Mouse (Mus musculus): ENCODE data around the gene Gm37240. TPM values are rescaled to one million over a fixed set of nuclear protein-coding genes. Genes with fewer than 3 reads are reported as not detected.

Gene Gm37240
- polyA plus RNA-seq, 1 experiment: not detected

- Histone ChIP-seq H3K4me3 (ENCODE audit: insufficient read depth, low read depth, low read length) (no peak overlapping the region), H3K27ac (replicated peaks; ENCODE audit: low read depth, low read length) (no peak overlapping the region), H3K4me1 (ENCODE audit: control insufficient read depth, insufficient read depth, insufficient read length, low read length) (no peaks in the 10 kb centered on the region)
Observed at GRCm38 (mm10) chr3:85442261-85442660, 445.1 kb downstream of the Gm37240 start.

- Histone ChIP-seq H3K4me1 (ENCODE audit: control insufficient read depth, insufficient read depth, insufficient read length, low read length) (no peaks in the 10 kb centered on the region), H3K4me3 (ENCODE audit: insufficient read depth, low read depth, low read length) (no peak overlapping the region), H3K27ac (replicated peaks; ENCODE audit: low read depth, low read length) (no peak overlapping the region)
Observed at GRCm38 (mm10) chr3:85435406-85435805, 451.9 kb downstream of the Gm37240 start.

GRCm38 (mm10) chr3:85431208-85431607 is 456.1 kb downstream of the Gm37240 start:
- Histone ChIP-seq H3K27ac (replicated peaks; ENCODE audit: low read depth, low read length) (no peak overlapping the region), H3K4me1 (ENCODE audit: control insufficient read depth, insufficient read depth, insufficient read length, low read length) (no peaks in the 10 kb centered on the region), H3K4me3 (ENCODE audit: insufficient read depth, low read depth, low read length) (no peak overlapping the region)

GRCm38 (mm10) chr3:85423376-85423997 is 463.8 kb downstream of the Gm37240 start:
- H3K4me1 ChIP-seq (ENCODE audit: control insufficient read depth, insufficient read depth, insufficient read length, low read length): no peaks in the 10 kb centered on the region
- H3K4me3 ChIP-seq (ENCODE audit: insufficient read depth, low read depth, low read length): no peak overlapping the region
- no peak overlapping the region for H3K27ac ChIP-seq (replicated peaks; ENCODE audit: low read depth, low read length)

GRCm38 (mm10) chr3:85421403-85421802 is 465.9 kb downstream of the Gm37240 start:
- no peaks in the 10 kb centered on the region for H3K4me1 ChIP-seq (ENCODE audit: control insufficient read depth, insufficient read depth, insufficient read length, low read length)
- H3K4me3 ChIP-seq (ENCODE audit: insufficient read depth, low read depth, low read length): no peak overlapping the region

GRCm38 (mm10) chr3:85417663-85418062 is 469.7 kb downstream of the Gm37240 start:
- H3K4me3 ChIP-seq (ENCODE audit: insufficient read depth, low read depth, low read length): no peak overlapping the region
- no peaks in the 10 kb centered on the region for H3K4me1 ChIP-seq (ENCODE audit: control insufficient read depth, insufficient read depth, insufficient read length, low read length)
- no peak overlapping the region for H3K27ac ChIP-seq (replicated peaks; ENCODE audit: low read depth, low read length)

More at GRCm38 (mm10) chr3:85421403-85421802, 465.9 kb downstream of the Gm37240 start:
- H3K27ac ChIP-seq (replicated peaks; ENCODE audit: low read depth, low read length): no peak overlapping the region

- Histone ChIP-seq H3K4me3 (ENCODE audit: insufficient read depth, low read depth, low read length) (no peak overlapping the region), H3K27ac (replicated peaks; ENCODE audit: low read depth, low read length) (no peak overlapping the region)
Observed at GRCm38 (mm10) chr3:85398841-85399240, 488.5 kb downstream of the Gm37240 start.

GRCm38 (mm10) chr3:85398483-85398835 is 488.9 kb downstream of the Gm37240 start:
- H3K4me3 ChIP-seq (ENCODE audit: insufficient read depth, low read depth, low read length): no peak overlapping the region
- H3K4me1 ChIP-seq (ENCODE audit: control insufficient read depth, insufficient read depth, insufficient read length, low read length): no peaks in the 10 kb centered on the region
- no peak overlapping the region for H3K27ac ChIP-seq (replicated peaks; ENCODE audit: low read depth, low read length)

More at GRCm38 (mm10) chr3:85398841-85399240, 488.5 kb downstream of the Gm37240 start:
- H3K4me1 ChIP-seq (ENCODE audit: control insufficient read depth, insufficient read depth, insufficient read length, low read length): no peaks in the 10 kb centered on the region

- no peak overlapping the region for H3K27ac ChIP-seq (replicated peaks; ENCODE audit: low read depth, low read length)
- H3K4me1 ChIP-seq (ENCODE audit: control insufficient read depth, insufficient read depth, insufficient read length, low read length): no peaks in the 10 kb centered on the region
- no peak overlapping the region for H3K4me3 ChIP-seq (ENCODE audit: insufficient read depth, low read depth, low read length)
Observed at GRCm38 (mm10) chr3:85397816-85398482, 489.4 kb downstream of the Gm37240 start.

GRCm38 (mm10) chr3:85393395-85393794 is 493.9 kb downstream of the Gm37240 start:
- H3K27ac ChIP-seq (replicated peaks; ENCODE audit: low read depth, low read length): no peak overlapping the region
- H3K4me3 ChIP-seq (ENCODE audit: insufficient read depth, low read depth, low read length): no peak overlapping the region
- no peaks in the 10 kb centered on the region for H3K4me1 ChIP-seq (ENCODE audit: control insufficient read depth, insufficient read depth, insufficient read length, low read length)

- no peaks in the 10 kb centered on the region for H3K4me1 ChIP-seq (ENCODE audit: control insufficient read depth, insufficient read depth, insufficient read length, low read length)
Observed at GRCm38 (mm10) chr3:85391756-85392155, 495.6 kb downstream of the Gm37240 start.

GRCm38 (mm10) chr3:85391111-85391510 is 496.2 kb downstream of the Gm37240 start:
- Histone ChIP-seq H3K4me3 (ENCODE audit: insufficient read depth, low read depth, low read length) (no peak overlapping the region), H3K27ac (replicated peaks; ENCODE audit: low read depth, low read length) (no peak overlapping the region), H3K4me1 (ENCODE audit: control insufficient read depth, insufficient read depth, insufficient read length, low read length) (no peaks in the 10 kb centered on the region)

More at GRCm38 (mm10) chr3:85391756-85392155, 495.6 kb downstream of the Gm37240 start:
- Histone ChIP-seq H3K27ac (replicated peaks; ENCODE audit: low read depth, low read length) (no peak overlapping the region), H3K4me3 (ENCODE audit: insufficient read depth, low read depth, low read length) (no peak overlapping the region)

GRCm38 (mm10) chr3:85385371-85385770 is 501.9 kb downstream of the Gm37240 start:
- Histone ChIP-seq H3K27ac (replicated peaks; ENCODE audit: low read depth, low read length) (no peak overlapping the region), H3K4me3 (ENCODE audit: insufficient read depth, low read depth, low read length) (no peak overlapping the region), H3K4me1 (ENCODE audit: control insufficient read depth, insufficient read depth, insufficient read length, low read length) (no peaks in the 10 kb centered on the region)

- H3K4me3 ChIP-seq (ENCODE audit: insufficient read depth, low read depth, low read length): no peak overlapping the region
- H3K4me1 ChIP-seq (ENCODE audit: control insufficient read depth, insufficient read depth, insufficient read length, low read length): no peaks in the 10 kb centered on the region
- H3K27ac ChIP-seq (replicated peaks; ENCODE audit: low read depth, low read length): no peak overlapping the region
Observed at GRCm38 (mm10) chr3:85383330-85383729, 504.0 kb downstream of the Gm37240 start.

- no peak overlapping the region for H3K27ac ChIP-seq (replicated peaks; ENCODE audit: low read depth, low read length)
Observed at GRCm38 (mm10) chr3:85378703-85379395, 508.5 kb downstream of the Gm37240 start.

More at GRCm38 (mm10) chr3:85378703-85379395, 508.5 kb downstream of the Gm37240 start:
- Histone ChIP-seq H3K4me1 (ENCODE audit: control insufficient read depth, insufficient read depth, insufficient read length, low read length) (no peaks in the 10 kb centered on the region), H3K4me3 (ENCODE audit: insufficient read depth, low read depth, low read length) (no peak overlapping the region)
